Mouse (Mus musculus): ENCODE measurements around the gene Gm19345.
A peak's percentile ranks its signal among the peaks of the same experiment; 100 is the strongest.

Gene Gm19345

DNA sequence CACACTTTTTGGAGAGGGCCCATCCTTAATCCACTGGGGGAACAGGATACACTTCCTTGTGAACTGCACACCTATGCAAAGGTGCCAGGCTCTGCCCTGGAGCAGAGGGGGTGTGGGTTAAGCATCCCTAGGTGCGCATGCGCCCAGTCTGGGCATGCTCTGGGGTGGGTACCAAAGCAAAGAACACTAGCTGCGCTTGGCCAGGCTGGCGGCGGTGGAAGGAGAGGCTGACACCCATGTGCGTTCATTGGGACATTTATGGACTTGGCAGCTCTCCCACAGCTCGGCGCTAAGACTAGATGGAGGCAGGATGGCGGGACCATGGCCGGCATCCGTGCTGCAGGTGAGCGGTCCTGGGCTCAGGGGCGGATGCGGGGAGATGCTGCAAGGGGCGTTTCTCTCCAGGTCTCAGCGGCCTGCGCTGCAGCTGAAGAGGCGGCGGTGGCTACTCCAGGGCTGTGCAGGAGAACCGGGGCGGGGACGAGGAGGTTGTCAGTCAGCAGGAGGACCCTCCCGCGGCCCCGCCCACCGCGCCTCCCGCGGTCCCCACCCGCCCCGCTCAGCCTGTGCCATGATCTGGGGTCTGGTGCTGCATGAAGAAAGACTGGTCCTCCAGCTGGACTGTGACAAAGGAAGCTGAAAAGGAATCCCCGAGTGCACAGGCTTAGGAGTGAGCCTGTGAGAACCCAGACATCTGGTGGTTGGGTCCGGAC is at the start of gene Gm19345:
Gene Gm19345 (plus strand): TSS at position 146 of the 713 bp plus-strand sequence.
- no peak for DNase-seq

DNA sequence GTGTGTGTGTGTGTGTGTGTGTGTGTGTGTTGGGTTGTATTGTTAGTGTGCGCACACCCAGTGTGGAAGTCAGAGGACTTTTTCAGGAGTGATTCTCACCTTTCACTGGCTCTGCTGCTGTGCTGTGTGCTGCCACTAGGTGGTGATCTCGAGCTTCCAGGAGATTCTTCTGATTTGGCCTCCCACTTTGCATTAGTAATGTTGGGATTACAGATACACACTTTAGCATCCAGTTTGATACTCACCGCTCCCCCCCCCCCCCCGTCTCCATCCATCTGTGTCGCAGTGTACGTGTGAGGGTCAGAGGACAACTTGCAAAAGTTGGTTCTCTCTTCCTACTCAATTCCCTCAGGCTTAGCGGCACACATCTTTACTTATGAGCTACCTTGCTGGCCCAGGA is 48.8 kb upstream of the Gm19345 start:
- peak; percentile 79 for DNase-seq

DNA sequence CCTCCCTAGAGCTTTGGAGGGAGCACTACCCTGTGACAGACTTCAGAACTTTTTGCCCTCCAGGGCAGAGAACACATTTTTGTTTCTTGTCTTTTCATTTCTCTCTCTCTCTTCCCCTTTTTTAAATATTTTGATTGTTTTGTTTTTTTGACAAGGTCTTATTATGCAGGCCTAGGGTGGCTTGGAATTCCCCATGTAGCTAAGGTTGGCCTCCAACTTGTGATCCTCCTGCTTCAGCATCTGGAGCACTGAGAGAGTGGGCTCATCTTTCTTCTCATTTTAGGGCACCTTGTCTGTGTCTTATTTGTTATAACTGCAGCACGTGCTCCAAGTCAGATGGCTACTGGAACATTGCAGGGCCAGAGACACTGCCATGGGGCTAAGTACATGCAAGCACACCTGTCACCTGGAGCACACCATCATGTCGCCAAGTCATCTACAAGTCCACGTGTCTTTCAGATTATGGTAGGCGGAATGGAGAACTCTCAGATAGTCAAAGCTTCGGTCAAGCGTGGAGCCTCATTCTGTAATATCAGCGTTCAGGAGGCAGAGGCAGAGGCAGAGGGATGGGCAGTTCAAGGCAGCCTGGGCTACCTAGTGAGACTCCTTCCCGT is 45.3 kb upstream of the Gm19345 start:
- DNase-seq, result no peak

DNA sequence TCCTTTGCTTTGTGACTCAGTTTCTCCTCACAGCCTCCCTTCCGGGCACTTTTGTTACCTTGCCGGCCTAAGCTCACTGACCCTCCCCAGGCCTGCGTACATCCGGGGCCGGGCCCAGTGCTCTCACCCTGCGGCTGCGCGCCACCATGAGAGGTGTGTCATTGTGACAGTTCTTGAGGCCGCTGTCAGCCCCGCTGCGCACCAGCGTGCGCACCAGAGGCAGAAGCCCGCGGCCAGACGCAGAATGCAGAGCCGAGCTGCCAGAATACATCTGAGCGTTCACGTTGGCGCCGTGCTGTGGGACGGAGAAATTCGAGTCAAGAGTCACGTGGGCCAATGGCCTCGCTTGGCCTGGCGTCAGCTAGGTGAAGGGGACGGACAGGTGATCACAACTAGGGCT is 42.4 kb upstream of the Gm19345 start:
- no peak for DNase-seq

DNA sequence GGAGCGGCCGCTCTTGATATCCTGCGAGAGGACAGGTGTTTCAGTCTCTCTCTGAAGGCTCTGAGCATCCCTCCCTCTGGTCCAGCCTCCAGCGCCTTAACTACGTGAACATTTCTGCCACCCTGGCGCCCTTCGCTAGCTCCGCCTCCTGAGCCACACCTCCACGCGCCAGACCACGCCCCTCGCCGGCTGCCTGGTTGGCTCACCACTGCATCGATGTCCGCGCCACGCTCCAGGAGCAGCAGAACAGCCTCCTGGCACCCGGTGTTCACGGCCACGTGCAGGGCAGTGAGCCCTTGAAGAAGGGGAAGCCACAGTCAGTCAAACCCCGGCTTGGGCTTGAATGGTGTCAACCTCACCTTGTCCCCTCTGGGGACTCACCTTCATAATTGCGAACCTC is 40.7 kb upstream of the Gm19345 start:
- DNase-seq, result no peak

DNA sequence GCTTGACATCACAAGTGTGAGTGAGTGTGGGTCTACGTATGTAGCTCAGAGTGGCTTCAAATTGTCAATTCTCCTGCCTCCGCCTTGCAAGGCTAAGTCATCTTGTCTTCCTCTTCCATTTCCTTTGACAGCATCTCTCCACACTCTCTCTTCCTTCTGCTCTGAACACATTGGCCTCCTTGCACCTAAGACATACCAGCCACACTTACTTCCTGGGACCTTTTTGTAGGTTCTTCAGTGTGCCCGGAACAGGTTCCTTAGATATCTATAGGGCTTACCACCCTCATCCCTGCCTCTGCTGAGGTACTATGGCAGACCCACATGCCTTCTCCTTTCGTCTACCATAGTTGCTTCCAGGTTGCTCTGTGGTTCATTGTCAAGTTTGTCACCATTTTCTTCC is 38.6 kb upstream of the Gm19345 start:
- DNase-seq, result no peak

DNA sequence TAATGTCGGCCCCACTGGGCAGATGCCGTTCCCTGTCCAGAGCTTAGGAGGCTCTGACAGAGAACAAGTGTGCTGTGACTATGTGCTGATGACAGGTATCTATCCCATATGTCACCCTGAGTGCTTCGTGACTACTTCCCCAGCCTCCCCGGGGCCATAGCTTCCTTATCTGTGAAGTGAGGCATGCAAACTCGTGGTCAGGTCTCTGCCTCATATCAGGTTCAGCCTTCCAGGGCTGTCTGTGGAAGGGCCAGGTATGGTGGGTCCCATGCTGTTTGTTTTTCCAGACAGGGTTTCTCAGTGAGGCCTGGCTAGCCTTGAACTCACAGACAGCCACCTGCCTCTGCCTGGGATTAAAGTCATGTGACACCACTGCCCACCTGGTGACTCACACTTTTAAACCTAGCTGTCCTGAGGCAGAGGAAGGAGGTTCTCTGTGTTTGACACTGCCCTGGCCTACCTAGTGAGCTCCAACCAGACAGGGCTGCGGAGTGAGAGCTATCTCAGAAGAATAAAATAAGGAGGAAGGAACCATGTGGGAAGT is 38.2 kb upstream of the Gm19345 start:
- no peak for DNase-seq

DNA sequence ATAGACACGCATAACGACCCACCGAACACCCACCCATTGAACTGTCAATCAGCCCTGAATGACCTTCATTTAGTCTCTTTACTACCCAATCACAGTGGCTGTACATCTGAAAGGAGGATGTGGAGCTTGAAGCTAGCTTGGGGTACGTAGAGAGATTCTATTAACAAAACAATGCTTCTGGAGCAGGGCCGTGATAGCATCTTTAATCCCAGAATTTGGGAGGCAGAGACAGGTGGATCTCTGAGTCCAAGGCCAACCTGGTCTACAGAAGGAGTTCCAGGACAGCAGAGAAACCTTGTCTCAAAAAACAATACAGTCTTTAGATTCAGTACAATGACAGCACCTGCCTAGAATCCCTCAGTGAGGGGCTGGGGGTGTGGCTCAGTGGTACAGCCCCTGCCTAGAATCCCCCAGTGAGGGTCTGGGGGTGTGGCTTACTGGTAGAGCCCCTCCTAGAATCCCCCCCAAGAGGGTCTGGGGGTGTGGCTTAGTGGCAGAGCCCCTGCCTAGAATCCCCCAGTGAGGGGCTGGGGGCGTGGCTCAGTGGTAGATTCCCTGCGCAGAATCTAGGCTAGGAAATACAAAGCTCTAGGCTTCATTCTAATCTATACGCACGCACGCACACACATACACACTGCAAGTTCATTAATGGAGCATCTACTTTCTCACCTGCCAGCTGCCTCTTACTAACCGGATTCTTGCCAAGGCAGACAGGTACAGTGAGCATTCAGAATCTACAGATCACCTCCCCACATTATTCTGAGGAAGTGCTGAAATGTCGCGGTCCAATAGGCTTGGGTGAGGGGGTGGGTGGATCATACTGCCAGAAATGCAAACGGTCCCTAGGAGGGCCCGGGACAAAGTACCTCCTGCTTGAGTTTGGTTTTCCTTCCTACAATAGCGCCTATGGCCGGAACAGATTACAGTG is 36.2 kb upstream of the Gm19345 start:
- DNase-seq, result no peak

DNA sequence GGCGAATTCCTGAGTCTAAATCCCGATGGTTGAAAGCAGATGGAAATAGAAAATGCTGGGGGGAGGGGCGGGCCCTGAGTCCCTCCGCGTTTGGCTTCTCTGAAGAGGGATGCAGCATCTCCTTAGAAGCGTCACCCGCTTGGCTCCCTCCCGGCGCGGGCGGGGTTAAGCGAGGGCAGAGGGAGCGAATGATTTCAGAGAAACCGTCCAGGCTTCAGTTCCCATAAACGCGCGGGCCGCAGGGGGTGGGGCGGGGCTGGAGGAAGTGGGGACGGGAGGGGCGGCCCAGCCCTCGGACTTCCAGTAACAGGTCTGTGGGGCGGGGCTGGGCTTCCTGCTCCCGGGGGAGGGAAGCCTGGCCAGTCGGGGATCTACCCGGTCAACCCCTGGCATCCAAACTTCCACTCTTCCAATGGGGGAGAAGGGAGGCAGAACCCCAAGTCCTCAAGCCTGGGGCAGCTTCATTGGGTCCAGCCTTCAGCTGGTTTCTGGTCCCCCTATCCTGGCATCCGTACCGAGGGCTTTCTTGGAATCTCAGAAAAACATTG is 35.5 kb upstream of the Gm19345 start:
- DNase-seq, result peak; percentile 73

DNA sequence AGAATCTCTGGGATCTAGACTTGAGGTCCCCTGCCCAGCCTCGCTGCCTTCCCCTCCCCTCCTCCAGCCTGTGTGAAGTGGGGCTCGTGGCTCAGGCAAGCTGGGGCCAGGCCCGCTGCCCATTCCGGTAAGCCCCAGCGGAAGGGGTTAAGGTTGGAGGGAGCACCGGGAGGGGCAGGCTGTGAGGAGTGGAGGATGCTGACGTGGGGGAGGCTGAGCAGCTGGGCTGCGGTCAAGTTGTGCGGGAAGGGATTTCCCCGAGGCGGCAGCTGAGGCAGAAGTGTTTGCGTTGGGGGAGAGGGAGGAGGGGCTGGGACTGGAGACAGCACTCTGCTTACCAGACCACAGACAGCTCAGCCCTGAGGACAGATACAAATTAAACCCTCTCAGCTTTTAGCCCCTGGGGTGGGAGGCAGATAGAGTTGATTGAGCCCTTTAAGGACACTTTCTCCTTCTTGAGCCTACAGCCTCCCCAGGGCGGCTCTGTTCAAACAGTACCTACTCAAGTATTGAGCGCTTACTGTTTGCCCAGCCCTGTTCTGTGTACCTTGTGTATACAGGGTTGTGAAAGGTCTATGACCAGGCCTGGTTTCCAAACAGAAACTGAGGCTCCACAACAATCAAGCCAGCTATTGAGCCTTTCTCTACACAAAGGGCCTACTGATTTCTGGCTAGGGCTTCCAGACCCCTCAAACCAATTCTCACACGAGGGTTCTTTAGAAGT is 34.3 kb upstream of the Gm19345 start:
- peak; percentile 85 for DNase-seq

DNA sequence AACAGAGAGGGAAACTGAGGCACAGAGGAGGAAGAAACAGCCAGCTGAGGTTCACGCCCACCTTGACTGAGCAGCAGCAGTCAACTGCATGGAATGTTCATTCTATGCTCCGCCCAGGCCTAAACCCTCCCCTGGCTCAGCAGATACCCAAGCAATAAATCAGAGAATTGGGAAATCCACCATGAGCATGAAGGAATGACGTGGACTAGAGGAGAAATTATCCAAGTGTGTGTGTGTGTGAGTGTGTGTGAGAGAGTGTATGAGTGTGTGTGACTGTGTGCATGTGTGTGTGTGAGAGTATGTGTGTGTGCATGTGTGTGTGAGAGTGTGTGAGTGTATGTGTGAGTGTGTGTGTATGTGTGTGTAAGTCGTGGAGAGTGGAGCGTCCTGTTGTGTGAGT is 33.4 kb upstream of the Gm19345 start:
- no peak for DNase-seq

DNA sequence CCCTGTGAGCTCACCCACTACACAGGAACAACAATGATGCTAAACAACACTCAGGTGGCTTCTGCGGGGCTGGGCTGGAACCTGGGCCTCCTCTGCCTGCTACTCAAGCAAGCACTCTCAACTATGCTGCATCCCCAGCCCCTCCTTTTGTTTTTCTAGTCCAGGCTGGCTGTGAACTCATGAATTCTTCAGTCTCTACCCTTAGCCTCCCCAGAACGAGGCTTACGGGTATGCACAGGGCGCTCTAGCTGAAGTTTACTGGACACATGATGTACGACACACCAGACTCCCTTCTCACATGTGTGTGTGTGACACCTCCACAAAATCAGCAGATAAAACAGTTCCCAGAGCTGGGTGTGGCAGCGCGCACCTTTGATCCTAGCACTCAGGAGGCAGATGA is 32.9 kb upstream of the Gm19345 start:
- no peak for DNase-seq

DNA sequence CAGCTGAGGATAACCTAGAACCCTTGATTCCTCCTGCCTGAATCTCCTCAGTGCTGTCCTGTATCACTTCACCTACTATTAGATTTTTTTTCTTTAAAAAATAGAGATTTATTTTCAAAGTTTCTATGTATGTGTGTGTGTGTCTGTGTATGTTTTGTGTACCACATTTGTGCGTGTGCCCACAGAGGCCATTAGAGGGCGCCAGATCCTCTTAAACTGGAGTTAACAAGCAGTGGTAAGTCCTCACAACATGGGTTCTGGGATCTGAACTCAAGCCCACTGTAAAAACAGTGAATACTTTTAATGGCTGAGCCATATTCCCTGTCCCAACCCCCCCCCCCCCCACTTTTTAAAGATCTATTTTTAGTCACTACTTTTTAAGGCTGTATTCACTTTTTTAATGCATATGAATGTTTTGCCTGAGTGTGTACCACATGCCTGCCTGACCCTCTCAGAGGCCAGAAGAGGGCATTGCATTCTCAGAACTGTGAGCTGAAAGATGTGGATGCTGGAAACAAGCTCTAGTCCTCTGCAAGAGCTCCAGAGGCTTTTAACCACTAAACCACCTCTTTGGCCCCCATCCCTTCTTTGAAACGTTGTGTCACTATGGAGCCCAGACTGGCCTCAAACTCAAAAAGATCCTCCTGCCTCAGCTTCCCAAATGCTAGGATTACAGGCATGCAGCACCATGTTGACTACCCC is 31.3 kb upstream of the Gm19345 start:
- DNase-seq, result no peak

DNA sequence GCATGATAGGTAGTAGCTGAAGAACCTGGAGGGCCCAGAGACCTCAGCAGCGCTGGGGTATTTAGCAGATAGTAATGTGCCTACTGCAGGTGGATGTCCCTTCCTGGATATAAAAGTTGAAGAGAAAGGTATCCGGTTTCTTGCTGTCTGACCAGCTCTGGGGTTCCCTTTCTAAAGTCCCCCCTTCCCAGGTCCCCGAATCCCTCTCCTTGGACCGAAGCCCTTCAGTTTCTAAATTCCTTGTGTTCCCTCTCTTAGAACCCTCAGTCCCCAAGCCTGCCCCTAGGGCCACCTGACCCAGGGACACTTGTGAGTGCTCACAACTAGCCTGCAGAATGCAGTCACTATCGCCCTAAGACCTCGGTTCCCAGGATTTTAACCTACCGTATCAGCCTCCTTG is 30.2 kb upstream of the Gm19345 start:
- no peak for DNase-seq

DNA sequence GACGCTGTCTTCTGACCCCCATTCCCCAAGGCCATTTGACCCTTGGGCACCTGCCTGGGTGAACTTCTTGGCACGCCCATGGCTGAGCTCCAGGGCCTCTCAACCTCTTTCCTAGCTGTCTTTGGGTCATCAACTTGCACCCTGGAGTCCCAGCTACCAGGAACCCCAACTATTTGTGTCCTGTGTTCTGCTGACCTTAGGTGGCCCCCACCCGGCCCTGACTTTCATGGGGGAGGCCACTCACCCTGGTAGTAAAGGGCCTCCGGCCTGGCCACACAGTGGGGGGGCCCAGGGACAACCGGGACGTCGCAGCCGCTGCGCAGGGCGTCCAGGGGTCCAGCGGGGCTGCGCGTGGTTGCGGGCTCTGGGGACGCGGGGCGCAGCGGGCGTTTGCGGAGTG is 29.6 kb upstream of the Gm19345 start:
- DNase-seq, result no peak

DNA sequence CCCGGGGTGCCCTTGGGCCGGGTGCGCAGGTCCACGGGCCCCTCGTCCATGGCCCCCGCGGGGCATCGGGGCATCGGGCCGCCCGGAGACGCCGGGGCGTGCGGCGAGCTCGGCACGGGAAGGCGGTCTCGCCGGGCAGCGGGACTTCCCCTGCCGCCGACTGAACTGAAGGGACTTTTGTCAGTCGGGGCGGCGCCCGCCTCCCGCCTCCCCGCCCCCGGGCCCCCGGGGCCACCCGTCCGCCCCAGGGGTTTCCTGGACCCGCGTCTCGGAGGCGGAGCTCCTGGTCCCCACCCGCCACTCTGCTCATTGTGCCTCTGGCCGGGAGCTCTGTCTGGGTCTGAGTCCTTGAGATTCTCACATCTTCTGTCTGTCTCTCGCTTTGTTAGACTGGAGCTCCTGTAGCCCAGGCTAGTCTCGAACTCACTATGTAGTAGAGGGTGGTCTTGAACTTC is 29.2 kb upstream of the Gm19345 start, which contains the start of gene Bcl3:
Gene Bcl3 (minus strand): TSS at position 167 of the 455 bp plus-strand sequence.
- peak; percentile 59 for DNase-seq

DNA sequence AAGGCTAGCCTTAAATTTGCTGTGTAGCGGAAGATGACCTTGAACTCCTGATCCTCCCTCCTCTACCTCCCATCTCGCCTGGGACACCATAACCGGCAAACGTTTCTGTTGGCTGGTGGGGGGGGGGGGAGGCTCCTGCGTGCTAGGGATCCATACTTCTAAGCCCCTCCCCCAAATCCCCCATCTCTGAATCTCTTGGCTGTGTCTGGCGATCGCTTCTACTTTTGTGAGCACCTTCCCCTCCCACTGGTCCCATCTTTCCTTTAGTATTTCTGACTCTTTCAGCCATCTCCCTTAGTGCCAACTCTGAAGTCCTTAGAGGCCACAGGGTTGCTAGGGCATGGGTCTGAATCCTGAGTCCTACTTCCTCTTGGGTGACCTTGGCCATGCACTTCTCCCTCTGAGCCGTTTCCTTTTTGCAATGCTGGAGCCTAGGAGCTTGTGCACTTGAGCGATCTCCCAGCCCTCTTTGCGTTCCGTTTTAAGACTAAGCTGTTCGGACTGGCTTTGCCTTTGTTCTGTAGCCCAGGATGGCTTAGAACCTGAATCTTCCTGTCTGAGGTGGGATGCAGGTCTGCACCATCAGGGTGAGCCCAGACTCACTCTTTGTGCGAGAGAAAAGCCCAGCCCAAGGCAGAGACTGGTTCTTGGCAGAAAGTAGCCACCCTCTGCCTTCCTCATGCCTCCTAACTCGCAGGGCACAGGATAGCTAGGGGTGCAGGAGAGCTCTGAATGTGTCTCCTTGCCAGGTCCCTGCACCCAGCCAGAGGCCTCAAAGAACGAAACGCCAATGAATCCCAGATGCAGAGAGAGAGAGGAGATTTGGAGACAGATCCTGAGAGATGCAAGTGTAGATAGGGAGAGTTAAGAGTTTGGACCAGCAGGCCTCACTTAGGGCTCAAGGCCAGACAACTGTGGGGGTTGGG is 28.3 kb upstream of the Gm19345 start:
- no peak for DNase-seq

DNA sequence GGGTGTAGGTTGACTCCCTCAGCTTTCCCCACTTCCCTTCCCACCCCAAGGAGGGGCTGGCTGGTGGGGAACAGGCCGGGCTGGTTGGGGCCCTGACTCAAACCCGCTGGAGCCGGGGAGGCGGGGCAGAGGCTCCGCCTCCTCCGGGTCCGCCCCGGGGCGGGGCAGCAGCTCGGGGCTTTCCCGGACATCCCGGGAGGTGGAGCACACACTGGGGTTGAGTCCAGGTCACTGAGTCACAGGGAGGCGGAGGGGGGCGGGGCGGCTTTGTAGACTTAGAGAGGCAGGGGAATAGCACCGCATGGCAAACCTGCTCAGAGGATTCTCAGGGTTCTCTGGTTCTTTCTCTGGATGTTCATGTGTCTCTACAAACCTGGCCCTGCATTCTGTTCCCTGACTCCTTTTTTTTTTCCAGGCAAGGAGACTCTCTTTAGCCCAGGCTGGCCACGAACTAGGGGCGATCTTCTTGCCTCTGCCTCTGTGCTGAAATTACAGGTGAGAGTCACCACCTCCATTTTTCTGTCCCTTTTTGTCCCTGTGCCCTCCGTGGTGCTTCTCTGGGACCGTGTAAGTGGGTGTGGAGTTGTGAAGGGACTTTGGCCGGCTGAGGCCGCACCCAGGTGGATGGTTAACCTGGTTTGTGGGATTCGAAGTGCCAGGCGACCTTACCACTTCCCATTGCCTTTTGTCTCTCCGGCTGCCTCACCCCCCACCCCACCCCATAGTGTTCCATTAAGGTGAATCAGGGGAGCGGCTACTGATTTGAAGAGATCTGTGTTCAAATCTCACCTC is 27.4 kb upstream of the Gm19345 start:
- DNase-seq, result peak; percentile 70

DNA sequence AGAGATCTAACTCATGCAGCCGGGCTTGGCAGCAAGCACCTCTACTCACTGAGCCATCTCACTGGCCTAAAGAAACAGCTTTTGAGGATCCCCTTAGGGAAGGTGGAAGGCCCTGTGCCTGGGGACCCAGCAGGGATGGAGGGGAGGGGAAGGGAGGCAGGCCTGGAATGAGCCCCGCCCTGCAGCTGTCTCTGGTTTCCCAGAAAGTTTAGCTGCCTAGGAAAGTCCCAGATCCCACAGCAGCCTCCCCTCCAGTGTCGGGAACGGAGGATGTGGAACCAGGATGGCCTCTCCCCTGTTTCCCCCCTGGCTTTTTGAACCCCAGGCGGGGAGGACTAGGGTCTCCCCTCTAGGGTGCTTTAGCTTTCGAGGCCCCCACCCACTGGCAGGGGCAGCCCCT is 25.0 kb upstream of the Gm19345 start:
- DNase-seq, result no peak

DNA sequence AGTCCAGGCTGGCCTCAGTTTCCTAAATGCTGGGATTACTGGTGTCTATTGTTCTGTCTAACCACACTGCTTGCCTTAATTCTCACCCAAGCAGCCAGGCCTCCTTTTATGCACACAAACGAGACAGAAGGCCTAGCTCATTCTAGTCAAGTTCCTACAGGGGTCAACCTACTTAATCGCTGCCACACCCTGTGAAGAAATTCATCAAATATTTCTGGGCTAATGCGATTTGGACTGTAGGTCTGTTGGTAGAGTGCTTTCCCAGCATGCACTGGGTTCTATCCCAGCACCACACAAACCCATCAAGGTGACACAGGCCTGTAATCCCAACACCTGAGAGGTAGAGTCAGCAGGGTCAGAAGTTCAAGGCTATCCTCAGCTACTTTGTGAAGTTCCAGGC is 22.1 kb upstream of the Gm19345 start:
- no peak for DNase-seq
